Mouse (Mus musculus): ENCODE results near the gene Mdfi.

Mdfi gene

DNA sequence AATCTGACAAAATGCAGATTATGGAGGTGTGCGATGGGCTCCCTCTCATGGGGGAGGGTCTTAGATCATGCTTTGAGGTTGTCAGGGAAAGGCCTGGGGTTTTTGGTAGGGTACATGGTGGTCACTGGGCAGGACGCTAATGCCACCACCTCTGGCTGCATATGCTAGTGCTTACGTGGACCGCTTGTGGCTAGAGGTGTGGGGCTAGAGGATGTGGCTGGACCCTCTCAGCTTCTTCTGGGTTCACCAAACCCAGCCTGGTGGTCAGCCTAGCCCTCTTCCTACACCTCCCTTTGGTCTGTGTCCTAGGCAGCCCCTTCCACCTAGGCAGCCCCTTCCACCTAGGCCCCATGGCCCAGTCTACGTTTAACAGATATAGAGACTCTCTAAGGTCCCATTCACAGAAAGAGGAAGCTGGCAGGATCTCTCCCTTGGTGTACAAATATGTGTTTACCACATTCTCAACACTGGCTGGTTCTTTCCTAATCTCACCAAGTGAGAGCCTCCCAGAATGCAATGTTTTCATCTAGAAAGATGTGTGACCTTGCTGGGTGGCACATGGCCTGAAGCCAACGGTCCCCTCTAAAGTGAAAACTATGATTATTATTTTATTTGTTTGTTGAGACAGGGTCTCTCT, 68.0 kb downstream of the Mdfi start:
- no peak for TF ChIP-seq GATA4 (IDR thresholded peaks at IDR 0.05; ENCODE audit: insufficient replicate concordance, low read length)

GRCm38 (mm10) chr17:47765986-47766385, 68.5 kb downstream of the Mdfi start:
- TF ChIP-seq GATA4 (IDR thresholded peaks at IDR 0.05; ENCODE audit: insufficient replicate concordance, low read length) = no peak

Measured in liver, adult (tissue).